Mouse (Mus musculus) liver, postnatal 0 days (tissue): ENCODE measurements around the gene Fam19a4.

ENCODE experiments used
- CTCF ChIP-seq: sonication (generic); IDR thresholded peaks from 2 replicates; pipeline ENCODE4 v1.5.1; 2016; ENCODE audit warnings: antibody characterized with exemption, low read depth
- EP300 ChIP-seq: IDR thresholded peaks from 2 replicates; pipeline ENCODE4 v1.6.1; 2016; ENCODE audit warnings: antibody characterized with exemption, low read depth, mild to moderate bottlenecking

DNA sequence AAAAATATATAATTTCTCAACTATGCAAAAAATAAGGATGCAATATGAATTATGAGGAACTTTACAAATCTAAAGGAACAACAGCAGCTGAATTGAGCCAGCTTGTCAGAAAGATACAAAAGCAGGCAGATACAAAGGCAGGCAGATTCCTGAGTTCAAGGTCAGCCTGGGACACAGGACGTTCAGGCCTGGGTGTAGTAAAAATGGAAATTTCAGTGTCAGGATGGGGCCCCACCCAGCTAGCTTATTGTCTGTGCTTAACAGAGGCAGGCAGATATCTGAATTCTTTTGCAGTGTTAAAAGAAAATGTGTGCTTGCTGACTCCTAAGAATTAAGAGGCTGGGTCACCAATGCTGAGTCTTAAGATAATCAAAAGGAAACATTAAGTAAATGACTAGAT lies 124.4 kb downstream of the Fam19a4 start:
- TF ChIP-seq EP300 (no peak), CTCF (no peak)
